Mouse (Mus musculus) CD8-positive naive resting alpha-beta T cell, adult 2 months (primary cell): ENCODE measurements around the gene Ttll6.

Experiments
- DNase-seq, 2 experiments: peaks; one replicate each; pipeline ENCODE4 v3.0.0; 2022; ENCODE audit warnings: low read depth in 2 of 2, low spot score in 2 of 2

The Ttll6 gene

DNA sequence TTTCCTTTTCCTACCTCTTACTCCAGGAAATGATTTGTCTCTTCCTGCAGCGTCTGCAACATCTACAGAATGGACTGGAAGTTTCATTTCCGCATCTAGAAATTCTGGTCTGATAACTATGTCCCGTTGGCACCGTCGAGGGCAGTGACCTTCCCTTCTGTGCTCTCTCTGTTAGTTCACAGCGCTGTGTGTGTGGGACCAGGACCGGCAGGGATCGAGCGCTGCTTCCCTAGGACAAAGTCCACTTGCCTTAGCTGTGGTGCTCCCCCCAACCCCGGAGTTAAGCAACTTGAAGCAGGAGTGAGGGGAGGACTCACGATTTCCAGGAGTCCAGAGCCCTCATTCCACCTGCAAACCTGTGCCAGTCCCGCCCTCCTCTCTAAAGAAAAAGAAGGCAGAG, 31.2 kb downstream of the Ttll6 start:
- DNase-seq = no peak

DNA sequence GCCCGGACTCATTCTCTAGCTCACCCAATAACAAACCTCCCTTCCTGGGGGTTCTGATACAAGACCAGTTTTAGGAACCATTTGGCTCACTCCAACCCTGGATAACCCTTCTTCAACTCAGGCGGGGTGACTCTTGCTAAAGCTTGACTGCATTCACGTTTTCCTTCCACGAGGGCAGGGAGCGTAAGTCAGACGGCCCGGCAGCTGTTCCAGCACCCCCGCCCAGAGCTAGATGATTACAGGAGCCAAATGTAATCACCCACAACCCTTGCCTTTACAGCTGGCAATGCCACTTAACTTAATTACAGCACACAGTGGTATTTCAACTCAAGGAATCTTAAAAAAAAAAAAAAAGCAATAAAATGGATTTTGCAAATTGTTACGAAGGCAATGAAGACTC, 34.5 kb downstream of the Ttll6 start:
- no peak for DNase-seq

DNA sequence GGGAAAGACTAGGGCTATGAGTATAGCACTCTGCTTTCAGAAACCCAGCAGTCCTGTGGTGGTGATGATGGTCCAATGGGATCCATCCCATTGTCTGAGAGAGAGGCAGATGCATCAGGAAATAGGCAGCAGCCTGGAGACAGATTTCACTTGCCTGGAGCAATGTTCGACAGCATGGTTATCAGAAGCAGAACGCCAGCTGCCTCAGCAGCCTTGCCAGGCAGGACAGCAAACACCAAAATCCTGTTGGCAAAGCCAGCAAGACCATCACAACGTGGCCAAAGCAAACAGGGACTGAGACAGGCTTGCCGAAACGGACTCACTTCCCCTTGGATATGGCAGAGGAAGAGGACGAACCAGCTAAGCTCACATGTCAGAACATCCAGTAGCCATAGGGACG, 35.4 kb downstream of the Ttll6 start:
- DNase-seq = no peak

DNA sequence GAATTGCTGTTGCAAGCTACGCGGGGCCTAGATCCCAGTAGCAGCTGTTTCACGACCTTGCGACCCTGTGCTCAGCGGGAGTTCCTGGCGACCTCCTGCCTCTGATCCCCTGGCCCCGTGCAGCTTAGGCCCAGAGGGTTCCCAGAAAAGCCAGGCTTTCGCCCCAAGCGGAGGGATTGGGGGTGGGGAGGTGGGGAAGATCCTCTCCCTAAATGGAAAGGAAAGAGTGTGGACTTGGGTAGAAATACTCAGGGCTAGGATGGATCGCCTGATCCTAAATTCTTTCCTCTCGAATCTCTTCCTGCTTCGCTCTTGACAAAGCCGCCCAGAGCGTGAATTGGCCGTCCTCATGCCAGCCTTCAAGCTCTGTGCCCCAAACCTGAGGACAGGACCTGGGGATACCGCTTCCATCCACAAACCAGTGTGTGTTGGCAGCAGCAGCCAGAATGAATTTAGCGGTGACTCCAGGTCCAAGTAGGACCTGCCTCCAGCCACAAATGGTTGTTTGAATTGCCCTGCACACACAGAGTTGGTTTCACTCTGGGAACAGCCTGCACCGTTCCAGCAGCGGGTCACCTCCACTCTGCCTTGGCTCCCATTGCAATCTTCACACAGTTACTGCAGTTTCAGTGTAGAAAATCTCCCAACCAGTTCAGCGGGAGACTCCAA, 37.3 kb downstream of the Ttll6 start:
- no peak for DNase-seq

DNA sequence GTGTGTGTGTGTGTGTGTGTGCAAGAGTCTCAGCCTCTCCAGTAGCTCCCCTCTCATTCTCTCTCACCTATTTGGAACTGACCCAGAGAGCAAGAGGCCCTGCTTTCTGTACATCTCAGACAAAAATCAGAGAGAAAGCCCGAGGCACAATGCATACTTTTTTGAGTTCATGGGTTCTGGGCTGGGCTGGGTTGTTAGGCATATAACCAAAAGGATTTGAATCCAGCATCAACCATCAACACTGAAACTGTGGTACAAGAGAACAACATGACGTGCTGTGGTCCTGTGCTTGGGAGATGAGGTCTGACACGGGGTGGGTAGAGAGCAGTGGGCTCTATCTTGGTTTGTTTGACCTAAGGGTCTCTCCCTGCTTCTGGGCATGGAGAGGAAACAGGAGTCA, 38.0 kb downstream of the Ttll6 start:
- DNase-seq = no peak

DNA sequence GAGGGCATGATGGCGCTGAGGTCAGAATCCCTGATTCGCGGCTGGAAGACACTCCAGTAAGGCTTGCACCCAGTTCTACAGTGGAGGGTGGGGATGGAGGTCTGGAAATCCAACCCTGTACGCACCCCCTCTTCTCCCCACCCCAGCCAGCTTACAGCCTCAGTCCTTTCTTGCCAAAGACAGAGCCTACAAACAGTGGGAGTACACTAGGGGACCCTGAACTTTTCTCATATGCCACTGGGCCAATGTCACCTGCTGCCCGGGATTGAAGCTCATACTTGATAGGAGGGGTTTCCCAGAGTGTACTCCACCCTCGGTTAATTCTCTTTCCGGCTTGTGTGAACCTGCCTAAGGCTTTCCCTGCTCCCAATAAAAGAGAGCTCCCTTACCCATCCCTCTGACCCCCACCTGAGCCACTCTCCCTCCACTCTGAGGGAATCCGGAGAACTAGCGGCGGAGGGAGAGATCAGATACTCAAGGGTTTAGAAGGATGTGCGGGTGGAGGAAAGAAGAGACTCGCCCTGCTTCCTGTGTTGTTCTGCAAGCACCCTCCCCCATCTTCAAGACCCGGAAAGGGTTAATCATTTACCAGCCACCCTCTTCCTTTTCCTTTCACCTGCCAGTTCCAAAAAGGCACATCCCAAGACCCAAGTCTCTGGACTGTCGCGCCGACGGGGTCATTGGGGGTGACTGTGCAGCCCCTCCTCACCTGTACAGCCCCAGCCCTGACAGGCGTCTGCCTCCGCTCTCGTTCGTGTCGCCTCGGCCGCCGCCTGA, 39.1 kb downstream of the Ttll6 start:
- DNase-seq = no peak

DNA sequence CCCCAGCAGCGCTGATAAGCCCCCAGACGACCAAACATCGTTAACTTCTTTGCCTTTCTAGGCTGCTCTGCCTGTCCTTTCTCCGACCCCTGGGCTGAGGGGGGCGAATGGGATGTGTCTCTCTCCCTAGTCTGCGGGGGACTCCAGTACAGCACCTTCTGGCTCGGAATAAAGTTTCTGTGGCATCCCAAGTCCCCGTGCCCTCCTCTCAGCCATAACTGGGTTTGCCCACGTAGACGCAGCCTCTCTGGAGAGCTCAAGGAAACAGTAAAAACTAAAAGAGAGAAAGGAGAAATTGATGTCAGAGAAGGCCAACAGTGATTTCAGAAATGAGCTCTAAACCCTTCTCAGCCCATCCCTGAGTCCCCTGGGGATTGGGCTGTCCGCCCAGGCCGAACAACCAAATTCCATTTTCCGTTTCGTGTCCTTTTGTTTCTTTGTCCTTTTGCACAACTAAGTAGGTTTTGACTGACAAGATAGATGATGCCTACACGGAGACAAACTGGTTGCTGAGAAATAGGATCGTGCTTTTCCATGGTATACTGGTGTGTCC, 39.8 kb downstream of the Ttll6 start:
- DNase-seq = no peak

DNA sequence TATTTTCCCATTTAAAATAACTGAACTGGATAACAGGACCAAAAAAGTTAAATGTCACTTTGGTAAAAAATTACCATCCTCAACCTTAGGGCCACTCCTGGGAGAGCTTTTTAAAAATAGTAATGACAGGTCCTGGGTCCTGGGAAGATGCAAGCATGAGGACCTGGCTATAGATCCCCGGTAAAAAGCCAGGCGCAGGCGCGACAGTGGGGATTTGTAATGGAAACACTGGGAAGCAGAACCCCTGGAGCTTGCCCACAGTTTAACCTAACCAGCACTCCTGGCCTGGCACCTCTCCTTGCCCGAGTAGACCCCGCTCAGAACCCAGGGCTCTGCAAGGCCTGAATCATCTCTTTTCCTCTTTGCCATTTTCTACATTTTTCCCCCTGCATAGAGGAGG, 41.3 kb downstream of the Ttll6 start:
- DNase-seq = no peak

DNA sequence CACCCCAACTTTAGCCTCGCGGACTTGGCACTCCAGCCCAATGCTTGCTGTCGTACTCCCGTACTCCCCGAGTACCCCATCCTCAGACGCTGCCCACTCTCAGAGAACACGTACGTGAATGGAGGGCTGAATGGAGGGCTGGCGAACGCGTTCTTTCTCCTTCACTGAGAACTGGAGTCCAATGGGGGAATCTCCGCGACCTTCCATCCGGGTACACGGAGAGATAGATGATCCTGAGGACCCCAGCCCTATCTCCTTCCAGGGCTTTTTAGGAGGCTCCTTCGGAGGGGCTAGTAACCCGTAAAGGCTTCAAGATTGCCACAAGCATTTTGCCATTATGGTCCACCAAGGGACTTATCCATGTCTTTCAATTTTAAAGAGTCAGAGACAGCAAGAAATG, 41.9 kb downstream of the Ttll6 start:
- no peak for DNase-seq

DNA sequence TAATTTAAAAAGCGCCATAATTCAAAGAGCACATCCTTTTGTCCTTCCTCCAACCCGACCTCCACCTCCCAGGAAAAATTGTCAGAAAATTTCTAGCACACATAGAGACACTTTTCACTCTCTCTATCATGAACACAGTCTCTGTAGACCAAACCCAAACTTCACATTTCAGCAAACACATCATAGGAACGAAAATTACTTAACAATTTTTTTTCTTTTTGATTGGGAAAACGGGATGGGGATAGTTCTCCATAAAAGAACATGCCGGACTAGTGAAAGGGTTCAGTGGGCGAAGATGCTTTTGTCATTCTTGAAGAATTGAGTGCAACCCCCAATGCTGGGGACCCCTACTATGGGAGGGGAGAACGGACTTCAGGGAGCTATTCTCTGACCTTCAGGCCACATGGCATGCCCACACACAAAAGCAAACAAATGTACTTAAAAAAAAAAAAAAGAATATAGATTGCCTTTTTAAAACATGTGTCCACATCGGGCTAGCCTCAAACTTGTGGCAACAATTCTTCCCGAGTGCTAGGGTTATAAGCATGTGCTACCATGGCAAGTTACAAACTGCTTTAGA, 42.5 kb downstream of the Ttll6 start:
- no peak for DNase-seq

DNA sequence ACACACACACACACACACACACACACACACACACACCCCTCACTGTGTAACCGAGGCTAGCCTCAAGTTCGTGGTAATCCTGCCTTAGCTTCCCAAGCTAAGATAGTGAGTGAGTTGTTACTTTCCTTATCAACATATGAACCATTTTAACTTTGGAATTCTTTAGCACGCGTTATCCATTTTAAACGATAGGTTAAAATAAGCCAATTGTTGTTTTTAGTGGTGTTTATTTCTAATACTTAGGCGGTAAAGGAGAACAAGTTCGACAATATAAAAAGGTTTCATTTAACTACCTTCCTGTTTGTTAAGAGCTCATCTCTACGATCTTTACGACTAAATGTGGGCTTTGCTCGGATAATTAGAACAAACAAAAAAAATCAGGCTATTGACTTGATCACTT, 43.3 kb downstream of the Ttll6 start:
- no peak for DNase-seq

DNA sequence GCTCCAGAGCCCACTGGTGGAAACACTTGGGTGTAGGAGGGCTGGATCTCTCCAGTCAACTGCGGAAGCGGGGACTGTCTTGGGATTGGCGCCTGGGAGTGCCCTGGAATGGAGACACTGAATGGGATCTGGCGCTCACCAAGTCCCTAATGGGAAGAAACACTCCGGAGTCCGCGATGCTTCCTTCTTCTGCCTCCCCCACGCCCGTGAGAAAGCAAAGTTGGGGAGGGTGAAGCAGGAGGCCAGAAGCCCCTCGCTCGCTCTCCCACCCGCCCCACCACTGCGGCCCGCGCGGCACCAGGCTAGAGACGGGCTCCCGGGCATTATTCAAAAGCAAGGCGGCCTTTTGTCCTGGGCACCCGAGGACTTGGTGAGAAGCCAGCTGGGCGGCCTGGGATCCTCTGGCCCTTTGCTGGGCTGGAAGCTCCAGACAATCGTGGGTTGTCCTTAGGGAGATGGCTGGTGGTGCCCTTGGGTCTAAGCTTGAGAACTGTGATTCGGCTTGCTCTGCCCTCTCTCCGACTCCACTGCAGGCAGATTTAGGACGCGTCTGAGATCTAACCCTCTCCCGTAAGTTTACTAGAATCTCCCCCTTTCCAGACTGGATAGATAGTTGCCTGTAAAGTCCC, 44.1 kb downstream of the Ttll6 start:
- no peak for DNase-seq

DNA sequence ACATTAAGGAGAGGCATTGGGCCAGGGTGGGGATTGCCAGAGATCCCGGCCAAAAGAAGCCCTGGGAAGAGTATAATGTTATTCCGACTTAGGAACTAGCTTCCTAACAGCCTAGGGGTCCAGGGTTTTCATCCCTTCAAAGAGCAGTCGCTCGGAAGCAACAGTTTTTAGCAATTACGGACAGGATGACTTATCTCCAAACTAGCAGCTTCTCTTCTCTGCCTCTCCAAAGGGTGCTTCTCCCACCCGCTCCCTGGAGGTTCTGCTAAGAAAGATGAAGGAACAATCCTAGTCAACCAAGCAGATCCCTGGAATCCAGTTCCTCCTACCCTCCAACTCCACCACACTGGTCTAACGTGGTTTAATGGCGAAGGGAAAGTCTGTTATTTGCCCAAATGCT, 44.8 kb downstream of the Ttll6 start:
- no peak for DNase-seq

DNA sequence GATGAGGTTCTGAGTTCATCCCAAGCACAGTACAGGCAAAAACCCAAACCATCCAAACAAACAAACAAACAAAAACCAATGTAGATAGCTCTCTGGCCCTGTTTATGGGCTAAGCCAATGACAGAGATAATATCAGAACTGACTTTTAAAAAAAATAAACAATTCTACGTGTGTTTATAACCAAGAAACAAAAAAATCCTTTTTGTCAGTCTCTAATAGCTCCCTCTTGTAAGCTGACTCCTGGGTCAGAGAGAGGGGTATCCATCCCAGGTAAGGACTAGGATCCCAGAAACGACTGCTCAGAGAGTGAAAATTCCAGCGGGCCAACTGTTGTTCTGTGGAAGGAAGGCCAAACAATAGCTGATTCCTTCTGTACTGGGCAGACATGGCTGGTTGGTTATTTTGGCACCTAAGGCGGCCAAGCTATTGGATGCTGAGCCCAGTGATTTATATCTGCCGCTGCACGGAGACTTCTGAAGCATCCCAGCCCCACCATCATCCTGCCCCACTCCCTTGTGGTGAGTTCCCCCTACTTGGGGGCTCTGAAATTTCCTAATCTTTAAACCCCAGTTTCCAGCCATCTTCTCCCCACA, 45.4 kb downstream of the Ttll6 start:
- DNase-seq = no peak

DNA sequence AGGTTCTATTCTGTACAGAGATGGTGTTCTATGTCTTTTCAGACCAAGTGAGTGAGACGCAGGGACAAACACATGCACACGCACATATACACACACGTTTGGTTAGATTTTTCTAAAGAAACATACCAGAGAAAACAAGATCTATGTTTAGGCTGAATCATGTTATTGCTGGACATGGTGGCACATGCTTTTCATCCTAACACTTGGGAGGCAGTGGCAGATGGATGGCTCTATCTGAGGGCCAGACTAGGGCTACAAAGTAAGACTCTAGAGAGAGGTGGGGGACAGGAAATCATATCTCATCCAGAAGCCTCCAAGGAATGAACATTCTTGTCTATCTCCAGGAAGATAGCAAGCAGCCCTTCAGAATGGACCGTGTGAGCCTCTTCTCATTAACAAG, 47.5 kb downstream of the Ttll6 start:
- DNase-seq = no peak

DNA sequence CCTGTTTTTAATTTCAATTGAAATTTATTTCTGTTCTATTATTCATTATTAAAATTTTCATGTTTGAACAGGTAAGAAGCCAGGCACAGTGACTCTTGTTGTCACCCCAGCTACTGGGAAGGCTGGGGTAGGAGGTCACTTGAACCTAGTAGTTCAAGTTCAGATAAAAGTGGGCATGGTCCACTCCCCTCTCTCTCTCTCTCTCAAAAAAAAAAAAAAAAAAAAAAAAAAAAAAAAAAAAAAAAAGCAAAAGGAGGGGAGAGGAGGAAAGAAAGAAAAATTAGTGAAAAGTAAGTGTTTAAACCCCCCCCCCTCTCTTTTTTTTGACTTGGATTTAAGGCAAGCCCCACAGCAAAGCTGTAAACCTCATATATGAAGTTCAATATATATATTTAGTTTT, 50.6 kb downstream of the Ttll6 start:
- DNase-seq = no peak

DNA sequence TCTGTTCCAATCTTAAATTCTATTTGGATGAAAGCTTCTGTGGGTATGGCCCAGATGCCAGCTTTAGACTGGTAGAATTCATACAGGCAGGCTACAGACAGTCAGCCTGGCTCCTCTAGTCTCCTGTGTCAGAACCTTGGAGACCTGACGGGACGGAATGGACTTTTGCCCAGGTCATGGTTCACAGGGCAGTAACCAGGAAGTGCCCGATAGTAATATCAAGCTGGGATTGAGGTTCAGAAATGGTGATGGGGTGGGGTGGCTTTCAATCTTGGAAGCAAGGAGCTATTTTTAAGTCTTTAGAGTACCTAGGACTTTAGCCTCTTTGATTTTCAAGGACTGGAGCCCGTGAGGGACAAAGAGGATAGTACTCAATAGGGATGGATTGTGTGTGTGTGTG, 53.7 kb downstream of the Ttll6 start:
- DNase-seq = no peak

DNA sequence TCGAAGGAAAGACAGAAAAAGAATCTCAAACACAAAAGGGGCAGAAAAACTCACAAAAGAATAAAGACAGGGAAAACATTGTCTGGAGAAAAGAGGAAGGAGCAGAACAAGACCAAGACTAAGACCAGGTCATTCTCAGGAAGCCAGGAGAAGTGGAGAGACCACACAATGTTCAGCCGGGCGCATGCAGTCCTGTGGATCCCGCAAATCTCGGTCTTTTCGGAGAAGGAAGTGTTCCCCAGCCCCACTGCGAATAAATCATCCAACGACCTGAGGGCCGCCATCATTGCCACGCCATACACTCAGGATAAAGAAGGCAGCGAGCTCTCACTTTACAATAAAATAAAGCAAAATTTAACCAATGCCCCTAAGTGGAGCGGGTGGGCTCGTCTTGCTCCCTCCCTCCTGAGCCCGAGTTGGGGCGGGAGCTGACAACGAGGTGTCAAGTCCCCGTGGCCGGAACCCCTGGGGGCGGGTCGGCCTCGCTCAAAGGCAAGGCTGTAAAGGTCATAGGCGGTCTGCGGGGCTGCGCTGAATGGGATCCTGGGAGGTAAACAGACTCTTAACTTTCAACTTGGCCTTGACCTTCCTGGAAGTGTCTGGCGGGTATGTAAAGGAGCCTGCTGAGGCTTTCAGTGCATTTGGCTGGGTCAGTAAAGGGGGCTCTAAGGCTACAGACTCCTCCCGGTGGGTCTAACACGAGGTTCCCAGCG, 56.4 kb downstream of the Ttll6 start:
- no peak for DNase-seq

DNA sequence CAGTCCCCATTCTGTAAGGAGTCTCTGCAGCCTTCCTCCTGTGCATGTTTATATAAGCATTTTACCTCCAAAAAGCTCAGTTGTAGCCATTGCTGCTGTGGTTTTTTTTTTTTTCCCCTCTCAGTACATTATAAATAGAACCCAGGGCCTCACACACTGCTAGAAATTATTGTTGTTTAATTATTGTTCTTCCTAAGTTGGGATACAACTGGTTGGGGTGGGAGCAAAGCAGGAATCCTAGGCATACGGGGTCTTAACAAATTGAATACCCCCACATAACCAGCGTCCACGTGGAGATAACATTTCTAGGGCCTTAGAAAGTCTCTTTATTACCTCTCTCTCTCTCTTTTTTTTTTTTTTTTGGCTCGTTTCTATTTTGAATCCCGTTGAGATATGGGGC, 57.5 kb downstream of the Ttll6 start:
- no peak for DNase-seq

DNA sequence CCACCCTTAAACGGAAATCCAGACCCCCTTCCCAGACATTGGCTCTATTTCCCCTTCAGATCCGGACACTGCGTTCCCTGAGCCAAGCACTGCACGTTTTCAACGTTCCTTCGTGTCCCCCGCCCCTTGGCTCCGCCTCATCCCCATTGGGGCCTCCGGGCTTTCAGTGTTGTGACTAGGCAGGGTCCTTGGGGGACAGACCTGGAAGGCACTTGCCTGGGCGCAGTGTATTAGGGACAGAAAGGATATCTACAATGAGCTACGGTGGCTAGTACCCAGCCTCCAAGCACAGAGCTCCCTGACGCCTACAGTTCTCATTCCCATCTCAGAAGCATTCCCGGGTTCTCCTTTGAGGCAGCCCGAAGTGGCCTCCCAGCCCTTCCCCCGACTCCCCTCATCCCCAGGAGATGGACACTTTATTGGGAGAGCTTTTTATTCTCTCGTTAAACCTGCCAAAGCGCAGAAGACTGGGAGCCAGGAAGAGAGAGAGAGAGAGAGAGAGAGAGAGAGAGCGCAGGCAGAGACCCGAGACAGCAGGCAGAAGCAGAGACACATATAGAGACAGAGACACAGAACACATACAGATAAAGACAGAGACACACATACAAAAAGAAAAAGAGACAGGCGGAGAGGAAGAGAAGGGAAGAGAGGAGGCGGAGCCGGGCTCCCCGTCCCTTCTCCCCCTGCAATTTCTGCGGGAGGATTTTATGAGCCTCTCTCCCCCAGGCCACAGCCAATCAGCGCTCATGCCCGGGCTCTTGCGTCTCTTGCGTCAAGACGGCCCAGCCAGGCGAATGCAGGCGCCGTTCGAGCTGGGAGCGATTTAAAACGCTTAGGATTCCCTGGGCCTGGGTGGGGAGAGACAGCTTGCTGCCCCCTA, 60.2 kb downstream of the Ttll6 start, which contains the start of gene Hoxb13:
Hoxb13 (plus strand) TSS at position 796 of the 880 bp plus-strand sequence.
- no peak for DNase-seq
